Mouse (Mus musculus) ES-E14 (cell line): ENCODE data around the gene Trim16.

Experiments
- CHD2 ChIP-seq: IDR thresholded peaks from 2 replicates; pipeline ENCODE4 v1.6.1; 2014; ENCODE audit warnings: mild to moderate bottlenecking, low read depth, low read length, inconsistent platforms
- HCFC1 ChIP-seq: IDR thresholded peaks from 2 replicates; pipeline ENCODE4 v1.6.1; 2012; ENCODE audit warnings: low read length, inconsistent platforms, borderline replicate concordance; ENCODE audit not compliant: insufficient read depth
- MAFK ChIP-seq: IDR thresholded peaks from 2 replicates; pipeline ENCODE4 v1.6.1; 2014; ENCODE audit warnings: mild to moderate bottlenecking, low read depth, low read length, inconsistent platforms; ENCODE audit not compliant: insufficient read depth
- ZC3H11A ChIP-seq: IDR thresholded peaks from 2 replicates; pipeline ENCODE4 v1.6.1; 2012; ENCODE audit warnings: low read depth, mild to moderate bottlenecking, inconsistent platforms, low read length, borderline replicate concordance
- ZNF384 ChIP-seq: IDR thresholded peaks from 2 replicates; pipeline ENCODE4 v1.6.1; 2012; ENCODE audit warnings: low read depth, low read length, inconsistent platforms

DNA sequence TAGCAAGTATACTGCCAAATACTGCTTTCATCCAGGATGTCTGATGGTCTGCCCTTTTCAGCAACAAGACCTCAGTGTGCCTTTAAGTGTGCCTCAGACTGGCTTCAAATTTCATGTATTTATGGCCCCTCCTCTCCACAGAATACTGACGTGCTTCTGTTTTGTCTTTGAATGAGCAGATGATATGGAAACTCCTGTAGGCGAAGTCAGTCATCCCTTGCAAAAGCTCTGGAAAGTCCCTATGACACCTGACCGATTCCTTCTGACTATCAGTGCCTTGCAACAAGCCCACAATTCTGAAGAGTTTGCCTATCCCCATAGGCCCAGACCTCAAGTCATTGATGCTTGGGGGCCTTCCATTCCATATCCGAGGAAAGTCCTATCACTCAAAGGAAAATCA lies 56.4 kb downstream of the Trim16 start:
- no peak for TF ChIP-seq CHD2
- no peak for TF ChIP-seq MAFK
- TF ChIP-seq ZC3H11A: no peak
- no peak for TF ChIP-seq HCFC1
- no peak for TF ChIP-seq ZNF384
